Mouse (Mus musculus): ENCODE measurements around the gene Tex9. TPM values are rescaled to one million over a fixed set of nuclear protein-coding genes. Genes with fewer than 3 reads are reported as not detected.

The Tex9 gene
- polyA plus RNA-seq, 2 experiments: 3.8 to 6.4 TPM

DNA sequence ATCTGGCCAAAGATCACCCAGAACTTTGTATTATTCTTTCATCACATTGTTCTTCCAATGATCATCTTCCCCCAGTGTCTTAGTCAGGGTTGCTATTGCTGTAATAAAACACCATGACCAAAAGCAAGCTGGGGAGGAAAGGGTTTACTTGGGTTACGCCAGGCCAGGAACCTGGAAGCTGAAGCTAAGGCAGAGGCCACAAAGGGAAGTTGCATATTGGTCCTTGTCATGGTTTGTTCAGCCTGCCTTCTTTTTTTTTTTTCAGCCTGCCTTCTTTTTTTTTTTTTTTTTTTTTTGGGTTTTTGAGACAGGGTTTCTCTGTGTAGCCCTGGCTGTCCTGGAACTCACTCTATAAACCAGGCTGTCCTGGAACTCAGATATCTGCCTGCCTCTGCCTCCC, 34.1 kb upstream of the Tex9 start:
- WGBS (ENCODE audit: insufficient replicate concordance): 78% methylated on average over 1 of the region's 1 CpGs
- Histone ChIP-seq H3K9ac (replicated peaks) (no peak overlapping the region), H3K4me3 (ENCODE audit: insufficient read depth in 1 of 2, low read depth in 2 of 2, low read length in 2 of 2) (no peak overlapping the region), H3K9me3 (ENCODE audit: control insufficient read depth, low read length) (no peaks in the 10 kb centered on the region), H3K36me3 (replicated peaks; ENCODE audit: control insufficient read depth, insufficient read depth, low read depth) (no peaks in the 10 kb centered on the region), H3K27me3 (ENCODE audit: control insufficient read depth, insufficient read depth, low read length) (no peaks in the 10 kb centered on the region), H3K4me1 (replicated peaks; ENCODE audit: control insufficient read depth in 2 of 2, insufficient read depth in 2 of 2, low read length in 1 of 2) (peaks cover 3 to 6% of the 10 kb centered on the region in 2 experiments), H3K4me2 (ENCODE audit: low read depth) (no peak overlapping the region), H3K27ac (no peak overlapping the region)
- no peak for TF ChIP-seq EP300 (IDR thresholded peaks at IDR 0.05; ENCODE audit: low read depth)
- TF ChIP-seq CTCF (IDR thresholded peaks at IDR 0.05; ENCODE audit: low read depth): no peak
- DNase-seq (ENCODE audit: low read depth in 3 of 3, low spot score in 3 of 3) (no peak), ATAC-seq (ENCODE audit: insufficient read depth) (no peak)

- Histone ChIP-seq H3K36me3 (replicated peaks; ENCODE audit: control insufficient read depth, insufficient read depth, low read depth) (no peaks in the 10 kb centered on the region), H3K4me3 (ENCODE audit: insufficient read depth in 1 of 2, low read depth in 2 of 2, low read length in 2 of 2) (no peak overlapping the region), H3K27me3 (ENCODE audit: control insufficient read depth, insufficient read depth, low read length) (no peaks in the 10 kb centered on the region), H3K4me2 (ENCODE audit: low read depth) (no peak overlapping the region), H3K9ac (replicated peaks) (no peak overlapping the region), H3K4me1 (replicated peaks; ENCODE audit: control insufficient read depth in 2 of 2, insufficient read depth in 2 of 2, low read length in 1 of 2) (no peaks in the 10 kb centered on the region), H3K9me3 (ENCODE audit: control insufficient read depth, low read length) (no peaks in the 10 kb centered on the region), H3K27ac (no peak overlapping the region)
- ATAC-seq (ENCODE audit: insufficient read depth): no peak
- no peak for DNase-seq (ENCODE audit: low read depth in 3 of 3, low spot score in 3 of 3)
- no peak for TF ChIP-seq CTCF (IDR thresholded peaks at IDR 0.05; ENCODE audit: low read depth)
- TF ChIP-seq EP300 (IDR thresholded peaks at IDR 0.05; ENCODE audit: low read depth): no peak
Observed at GRCm38 (mm10) chr9:72520849-72521248, 28.8 kb upstream of the Tex9 start.

DNA sequence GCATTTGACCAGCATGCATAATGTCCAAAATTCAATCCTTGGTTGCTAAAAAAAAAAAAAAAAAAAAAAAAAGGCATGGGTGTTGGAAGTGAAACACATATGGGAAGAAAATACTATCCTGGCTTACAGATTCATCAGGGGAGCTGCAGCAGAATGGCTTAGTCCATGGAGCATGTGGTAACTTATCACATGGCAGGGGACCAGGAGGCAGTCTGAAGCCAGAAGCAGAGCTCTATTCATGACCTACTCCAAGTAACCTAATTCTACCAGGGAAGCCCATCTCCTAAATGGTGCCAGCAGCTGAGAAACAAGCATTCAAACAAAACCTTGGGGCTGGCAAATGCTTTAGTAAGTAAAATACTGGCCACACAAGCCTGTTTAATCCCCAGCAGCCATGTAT, 27.2 kb upstream of the Tex9 start:
- no peaks in the 10 kb centered on the region for H3K4me1 ChIP-seq (replicated peaks; ENCODE audit: control insufficient read depth in 2 of 2, insufficient read depth in 2 of 2, low read length in 1 of 2)
- no peaks in the 10 kb centered on the region for H3K27me3 ChIP-seq (ENCODE audit: control insufficient read depth, insufficient read depth, low read length)
- H3K4me2 ChIP-seq (ENCODE audit: low read depth): no peak overlapping the region
- DNase-seq (ENCODE audit: low read depth in 3 of 3, low spot score in 3 of 3) (no peak), ATAC-seq (ENCODE audit: insufficient read depth) (no peak)
- H3K27ac ChIP-seq: no peak overlapping the region
- H3K9ac ChIP-seq (replicated peaks): no peak overlapping the region
- H3K36me3 ChIP-seq (replicated peaks; ENCODE audit: control insufficient read depth, insufficient read depth, low read depth): no peaks in the 10 kb centered on the region
- no peak for TF ChIP-seq CTCF (IDR thresholded peaks at IDR 0.05; ENCODE audit: low read depth)
- no peak for TF ChIP-seq EP300 (IDR thresholded peaks at IDR 0.05; ENCODE audit: low read depth)
- no peak overlapping the region for H3K4me3 ChIP-seq (ENCODE audit: insufficient read depth in 1 of 2, low read depth in 2 of 2, low read length in 2 of 2)
- H3K9me3 ChIP-seq (ENCODE audit: control insufficient read depth, low read length): no peaks in the 10 kb centered on the region

- TF ChIP-seq CTCF (IDR thresholded peaks at IDR 0.05; ENCODE audit: low read depth) (no peak), EP300 (IDR thresholded peaks at IDR 0.05; ENCODE audit: low read depth) (no peak)
- Histone ChIP-seq H3K9ac (replicated peaks) (no peak overlapping the region), H3K4me1 (replicated peaks; ENCODE audit: control insufficient read depth in 2 of 2, insufficient read depth in 2 of 2, low read length in 1 of 2) (no peaks in the 10 kb centered on the region), H3K36me3 (replicated peaks; ENCODE audit: control insufficient read depth, insufficient read depth, low read depth) (no peaks in the 10 kb centered on the region), H3K27me3 (ENCODE audit: control insufficient read depth, insufficient read depth, low read length) (no peaks in the 10 kb centered on the region), H3K27ac (no peak overlapping the region), H3K9me3 (ENCODE audit: control insufficient read depth, low read length) (no peaks in the 10 kb centered on the region), H3K4me3 (ENCODE audit: insufficient read depth in 1 of 2, low read depth in 2 of 2, low read length in 2 of 2) (no peak overlapping the region), H3K4me2 (ENCODE audit: low read depth) (no peak overlapping the region)
- ATAC-seq (ENCODE audit: insufficient read depth): no peak
- no peak for DNase-seq (ENCODE audit: low read depth in 3 of 3, low spot score in 3 of 3)
Observed at GRCm38 (mm10) chr9:72515366-72515765, 23.4 kb upstream of the Tex9 start.

DNA sequence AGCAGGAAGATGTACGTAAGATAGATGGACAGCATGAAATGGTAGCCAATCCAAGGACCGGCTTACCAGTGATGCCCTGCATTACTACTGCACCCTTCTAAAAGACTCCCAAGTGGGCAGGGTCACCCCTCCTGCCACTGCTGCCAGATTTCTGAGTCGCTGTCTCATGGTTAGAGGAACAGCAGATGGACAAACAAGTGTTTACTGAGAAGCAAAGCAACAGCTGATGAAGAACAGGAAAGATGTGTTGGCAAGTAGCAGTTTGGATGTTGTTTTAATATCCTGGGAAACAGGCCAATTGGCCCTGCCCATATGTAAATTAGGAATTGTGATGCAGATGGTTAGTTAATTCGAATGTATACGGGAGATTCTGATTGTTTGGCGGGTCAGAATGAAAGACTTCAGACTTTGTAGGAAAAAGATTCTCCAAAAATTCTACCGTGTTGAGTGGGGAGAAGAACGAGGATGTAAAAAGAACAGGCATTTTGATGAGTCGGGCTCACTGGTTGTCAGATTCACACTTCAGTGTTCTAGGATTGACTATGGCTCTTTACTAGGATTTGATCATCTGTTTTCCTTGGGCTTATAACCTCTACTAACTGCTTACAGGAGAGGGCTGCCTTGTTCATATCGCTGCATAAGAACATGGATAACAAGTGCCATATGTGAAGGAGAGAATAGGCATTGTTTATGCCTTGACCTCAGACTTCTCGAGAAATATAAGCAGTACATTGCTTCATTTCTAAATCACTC, 20.4 kb upstream of the Tex9 start:
- no peaks in the 10 kb centered on the region for H3K36me3 ChIP-seq (replicated peaks; ENCODE audit: control insufficient read depth, insufficient read depth, low read depth)
- no peaks in the 10 kb centered on the region for H3K4me1 ChIP-seq (replicated peaks; ENCODE audit: control insufficient read depth in 2 of 2, insufficient read depth in 2 of 2, low read length in 1 of 2)
- no peak overlapping the region for H3K4me2 ChIP-seq (ENCODE audit: low read depth)
- H3K27me3 ChIP-seq (ENCODE audit: control insufficient read depth, insufficient read depth, low read length): no peaks in the 10 kb centered on the region
- H3K4me3 ChIP-seq (ENCODE audit: insufficient read depth in 1 of 2, low read depth in 2 of 2, low read length in 2 of 2): no peak overlapping the region
- WGBS (ENCODE audit: insufficient replicate concordance): 60% methylated on average over 11 of the region's 11 CpGs
- no peak overlapping the region for H3K27ac ChIP-seq
- H3K9ac ChIP-seq (replicated peaks): no peak overlapping the region
- ATAC-seq (ENCODE audit: insufficient read depth) (no peak), DNase-seq (ENCODE audit: low read depth in 3 of 3, low spot score in 3 of 3) (no peak)
- no peaks in the 10 kb centered on the region for H3K9me3 ChIP-seq (ENCODE audit: control insufficient read depth, low read length)
- TF ChIP-seq EP300 (IDR thresholded peaks at IDR 0.05; ENCODE audit: low read depth) (no peak), CTCF (IDR thresholded peaks at IDR 0.05; ENCODE audit: low read depth) (no peak)
